Mouse (Mus musculus) stomach, postnatal 0 days (tissue): ENCODE data around the gene Lnx1.

ENCODE experiments used
- CTCF ChIP-seq: IDR thresholded peaks from 2 replicates; pipeline ENCODE4 v1.5.1; 2016; ENCODE audit warnings: antibody characterized with exemption, low read depth, mild to moderate bottlenecking, moderate library complexity
- EP300 ChIP-seq: optimal IDR thresholded peaks from 2 replicates; pipeline ENCODE3; 2016; ENCODE audit warnings: antibody characterized with exemption

- TF ChIP-seq CTCF (no peak), EP300 (no peak)
Measured at GRCm38 (mm10) chr5:74642291-74642690, 60.4 kb downstream of the Lnx1 start.
